Mouse (Mus musculus) MEL (cell line): ENCODE results near the gene Tnrc18. TPM values are rescaled to one million over a fixed set of nuclear protein-coding genes. Genes with fewer than 3 reads are reported as not detected.

Experiments
- DNase-seq: peaks from one replicate; pipeline ENCODE4 v3.0.0; 2011; ENCODE audit warnings: low read depth, low spot score
- H3K27ac ChIP-seq: 2 replicates; pipeline ENCODE4 v1.5.1; 2012; ENCODE audit warnings: low read depth, mild to moderate bottlenecking, control low read depth, low read length, moderate library complexity; ENCODE audit not compliant: control insufficient read depth
- H3K27me3 ChIP-seq, 2 experiments: fragments of 150-350 bp in 1 of 2; sonication (generic) in 1 of 2; 2 replicates each; pipeline ENCODE4 v1.6.1; 2012; ENCODE audit warnings: low read length in 2 of 2, mild to moderate bottlenecking in 2 of 2, improper control_type of control experiment in 1 of 2, moderate library complexity in 1 of 2; ENCODE audit not compliant: insufficient read depth in 2 of 2, control insufficient read depth in 1 of 2
- H3K36me3 ChIP-seq, 2 experiments: 2 replicates each; pipeline ENCODE4 v1.6.1; 2012 to 2014; ENCODE audit warnings: low read length in 2 of 2, improper control_type of control experiment in 1 of 2, inconsistent platforms in 1 of 2, mild to moderate bottlenecking in 1 of 2; ENCODE audit not compliant: insufficient read depth in 2 of 2, control insufficient read depth in 1 of 2
- H3K4me1 ChIP-seq, 2 experiments: fragments of 150-350 bp in 1 of 2; sonication (generic) in 1 of 2; 2 replicates each; pipeline ENCODE4 v1.6.1; 2012; ENCODE audit warnings: low read length in 2 of 2, improper control_type of control experiment in 1 of 2, mild to moderate bottlenecking in 1 of 2; ENCODE audit not compliant: insufficient read depth in 2 of 2, control insufficient read depth in 1 of 2
- H3K4me3 ChIP-seq, 2 experiments: fragments of 150-350 bp in 1 of 2; sonication (generic) in 1 of 2; 2 replicates each; pipeline ENCODE4 v1.5.1; 2012; ENCODE audit warnings: low read depth in 2 of 2, low read length in 2 of 2, mild to moderate bottlenecking in 2 of 2, moderate library complexity in 2 of 2, control low read depth in 1 of 2, improper control_type of control experiment in 1 of 2; ENCODE audit not compliant: control insufficient read depth in 1 of 2, insufficient read depth in 1 of 2
- H3K79me2 ChIP-seq: 2 replicates; pipeline ENCODE4 v1.6.1; 2012; ENCODE audit warnings: mild to moderate bottlenecking, low read length, moderate library complexity; ENCODE audit not compliant: control insufficient read depth, poor library complexity, insufficient read depth
- H3K9ac ChIP-seq: 2 replicates; pipeline ENCODE4 v1.6.1; 2012; ENCODE audit warnings: low read depth, mild to moderate bottlenecking, control low read depth, low read length, moderate library complexity; ENCODE audit not compliant: control insufficient read depth, poor library complexity, severe bottlenecking
- H3K9me3 ChIP-seq: fragments of 150-350 bp; sonication (generic); replicated peaks from 2 replicates; pipeline ENCODE4 v1.6.1; 2012; ENCODE audit warnings: mild to moderate bottlenecking, low read length, improper control_type of control experiment, moderate library complexity; ENCODE audit not compliant: insufficient read depth
- BHLHE40 ChIP-seq: IDR thresholded peaks from 2 replicates; pipeline ENCODE4 v1.6.1; 2012; ENCODE audit warnings: low read depth, mild to moderate bottlenecking, inconsistent platforms, low read length, improper control_type of control experiment, borderline replicate concordance
- CHD2 ChIP-seq: IDR thresholded peaks from 2 replicates; pipeline ENCODE4 v1.6.1; 2011; ENCODE audit warnings: low read length, improper control_type of control experiment
- CTCF ChIP-seq, 3 experiments: IDR thresholded peaks in 2 of 3; conservative IDR thresholded peaks in 1 of 3; 2 replicates each; pipeline ENCODE4 v1.5.1; 2011 to 2012; ENCODE audit warnings: low read length in 3 of 3, low read depth in 2 of 3, mild to moderate bottlenecking in 2 of 3, improper control_type of control experiment in 1 of 3, inconsistent platforms in 1 of 3, mixed read lengths in 1 of 3, moderate library complexity in 1 of 3; ENCODE audit not compliant: control insufficient read depth in 1 of 3, insufficient read depth in 1 of 3, poor library complexity in 1 of 3, severe bottlenecking in 1 of 3
- E2F4 ChIP-seq: IDR thresholded peaks from 2 replicates; pipeline ENCODE4 v1.6.1; 2011; ENCODE audit warnings: low read depth, low read length, improper control_type of control experiment, borderline replicate concordance
- EP300 ChIP-seq, 2 experiments: IDR thresholded peaks; 2 replicates each; pipeline ENCODE4 v1.6.1; 2011; ENCODE audit warnings: improper control_type of control experiment in 2 of 2, low read length in 2 of 2, low read depth in 1 of 2, mild to moderate bottlenecking in 1 of 2
- GABPA ChIP-seq: IDR thresholded peaks from 2 replicates; pipeline ENCODE4 v1.6.1; 2012; ENCODE audit warnings: low read depth, mild to moderate bottlenecking, inconsistent platforms, low read length, improper control_type of control experiment, moderate library complexity
- GATA1 ChIP-seq: IDR thresholded peaks from 2 replicates; pipeline ENCODE4 v1.6.1; 2011; ENCODE audit warnings: low read depth, low read length, improper control_type of control experiment
- JUND ChIP-seq: IDR thresholded peaks from 2 replicates; pipeline ENCODE4 v1.6.1; 2011; ENCODE audit warnings: low read depth, mild to moderate bottlenecking, improper control_type of control experiment, low read length
- KAT2A ChIP-seq: conservative IDR thresholded peaks from 2 replicates; pipeline ENCODE4 v1.6.1; 2012; ENCODE audit warnings: low read depth, low read length, improper control_type of control experiment, inconsistent platforms
- MAZ ChIP-seq: IDR thresholded peaks from 2 replicates; pipeline ENCODE4 v1.6.1; 2012; ENCODE audit warnings: low read depth, mild to moderate bottlenecking, inconsistent platforms, low read length, improper control_type of control experiment
- NELFE ChIP-seq: IDR thresholded peaks from 2 replicates; pipeline ENCODE4 v1.6.1; 2011; ENCODE audit warnings: low read depth, low read length, improper control_type of control experiment
- NRF1 ChIP-seq: IDR thresholded peaks from 2 replicates; pipeline ENCODE4 v1.6.1; 2014; ENCODE audit warnings: low read depth, mild to moderate bottlenecking, inconsistent platforms, low read length, improper control_type of control experiment, moderate library complexity; ENCODE audit not compliant: poor library complexity, insufficient read depth, severe bottlenecking
- POLR2A ChIP-seq, 2 experiments: IDR thresholded peaks; 2 replicates each; pipeline ENCODE4 v1.6.1; 2011 to 2012; ENCODE audit warnings: low read length in 2 of 2, mild to moderate bottlenecking in 2 of 2, control low read depth in 1 of 2, improper control_type of control experiment in 1 of 2, low read depth in 1 of 2, moderate library complexity in 1 of 2; ENCODE audit not compliant: control insufficient read depth in 1 of 2, insufficient read depth in 1 of 2, poor library complexity in 1 of 2
- RAD21 ChIP-seq: IDR thresholded peaks from 2 replicates; pipeline ENCODE4 v1.6.1; 2011; ENCODE audit warnings: mild to moderate bottlenecking, low read depth, low read length, improper control_type of control experiment
- RCOR1 ChIP-seq: IDR thresholded peaks from 2 replicates; pipeline ENCODE4 v1.6.1; 2012; ENCODE audit warnings: low read depth, mild to moderate bottlenecking, inconsistent platforms, low read length, improper control_type of control experiment
- SIN3A ChIP-seq: IDR thresholded peaks from 2 replicates; pipeline ENCODE4 v1.6.1; 2012; ENCODE audit warnings: low read length, improper control_type of control experiment, inconsistent platforms
- SMC3 ChIP-seq: IDR thresholded peaks from 2 replicates; pipeline ENCODE4 v1.6.1; 2011; ENCODE audit warnings: low read depth, low read length, improper control_type of control experiment
- TAL1 ChIP-seq: IDR thresholded peaks from 2 replicates; pipeline ENCODE4 v1.6.1; 2012; ENCODE audit warnings: mild to moderate bottlenecking, inconsistent platforms, low read length, moderate library complexity, mixed read lengths
- TBP ChIP-seq: IDR thresholded peaks from 2 replicates; pipeline ENCODE4 v1.8.0; 2011; ENCODE audit warnings: low read depth, low read length, improper control_type of control experiment
- TCF12 ChIP-seq: IDR thresholded peaks from 2 replicates; pipeline ENCODE4 v1.6.1; 2014; ENCODE audit warnings: low read depth, mild to moderate bottlenecking, inconsistent platforms, low read length, improper control_type of control experiment, moderate library complexity
- UBTF ChIP-seq: IDR thresholded peaks from 2 replicates; pipeline ENCODE4 v1.6.1; 2012; ENCODE audit warnings: low read depth, mild to moderate bottlenecking, inconsistent platforms, low read length, improper control_type of control experiment, moderate library complexity, borderline replicate concordance; ENCODE audit not compliant: insufficient read depth
- ZKSCAN1 ChIP-seq: IDR thresholded peaks from 2 replicates; pipeline ENCODE4 v1.6.1; 2012; ENCODE audit warnings: low read depth, mild to moderate bottlenecking, inconsistent platforms, low read length, improper control_type of control experiment, moderate library complexity
- ZMIZ1 ChIP-seq: IDR thresholded peaks from 2 replicates; pipeline ENCODE4 v1.6.1; 2012; ENCODE audit warnings: low read depth, mild to moderate bottlenecking, inconsistent platforms, low read length, improper control_type of control experiment, moderate library complexity
- ZNF384 ChIP-seq: IDR thresholded peaks from 2 replicates; pipeline ENCODE4 v1.6.1; 2012; ENCODE audit warnings: low read depth, mild to moderate bottlenecking, inconsistent platforms, low read length, improper control_type of control experiment
- polyA plus RNA-seq, 2 experiments: library from polyadenylated mRNA; stranded (reverse) in 1 of 2; unstranded in 1 of 2; fragments of >175 nt in 1 of 2; fragments of >200 nt in 1 of 2; gene quantifications; 2 replicates each; pipeline versions ENCODE4 v1.2.1 to v1.2.4; 2012; ENCODE audit warnings: low replicate concordance in 2 of 2, low read depth in 1 of 2; ENCODE audit not compliant: insufficient read length in 2 of 2, insufficient read depth in 1 of 2, missing spikeins in 1 of 2
- total RNA-seq: library from RNA; depleted of rRNA; stranded (reverse); fragments of 300-350 nt; gene quantifications from 2 replicates; pipeline ENCODE4 v1.2.3, GENCODE M21; 2012

The Tnrc18 gene
- total and polyA plus RNA-seq, 3 experiments, result 0.31 to 3.4 TPM; not detected in 1

GRCm38 (mm10) chr5:142786215-142786614, 31.2 kb downstream of the Tnrc18 start (continued):
- no peak for TF ChIP-seq BHLHE40

GRCm38 (mm10) chr5:142783142-142783540, 34.3 kb downstream of the Tnrc18 start:
- no peak for TF ChIP-seq NELFE

GRCm38 (mm10) chr5:142782459-142783141, 34.9 kb downstream of the Tnrc18 start:
- H3K27ac ChIP-seq, result no peak overlapping the region
- no peak overlapping the region for H3K4me3 ChIP-seq
- no peaks in the 10 kb centered on the region for H3K36me3 ChIP-seq
- TF ChIP-seq ZKSCAN1, result no peak
- no peak for TF ChIP-seq SIN3A
- TF ChIP-seq RAD21, result no peak
- no peak for TF ChIP-seq EP300 (IDR thresholded peaks at IDR 0.05; ENCODE audit: low read depth in 1 of 2, low read length in 2 of 2)
- TF ChIP-seq RCOR1, result no peak
- no peak for TF ChIP-seq MAZ
- TF ChIP-seq NELFE, result no peak
- TF ChIP-seq KAT2A, result no peak
- H3K27me3 ChIP-seq, result no peaks in the 10 kb centered on the region
- H3K4me1 ChIP-seq, result no peaks in the 10 kb centered on the region
- H3K79me2 ChIP-seq, result no peaks in the 10 kb centered on the region
- H3K9me3 ChIP-seq, result no peaks in the 10 kb centered on the region
- no peak for DNase-seq
- H3K9ac ChIP-seq, result no peak overlapping the region

More at GRCm38 (mm10) chr5:142783142-142783540, 34.3 kb downstream of the Tnrc18 start:
- H3K4me1 ChIP-seq, result no peaks in the 10 kb centered on the region
- H3K9me3 ChIP-seq, result no peaks in the 10 kb centered on the region
- no peaks in the 10 kb centered on the region for H3K79me2 ChIP-seq
- H3K27ac ChIP-seq, result no peak overlapping the region
- H3K9ac ChIP-seq, result no peak overlapping the region
- no peak for DNase-seq
- H3K36me3 ChIP-seq, result no peaks in the 10 kb centered on the region
- H3K4me3 ChIP-seq, result no peak overlapping the region
- H3K27me3 ChIP-seq, result no peaks in the 10 kb centered on the region

GRCm38 (mm10) chr5:142780579-142780978, 36.9 kb downstream of the Tnrc18 start:
- no peak for TF ChIP-seq JUND
- no peak for TF ChIP-seq SMC3
- TF ChIP-seq SIN3A, result no peak
- no peak for TF ChIP-seq CHD2
- no peak for TF ChIP-seq MAZ
- no peak for TF ChIP-seq KAT2A
- TF ChIP-seq TBP, result no peak
- no peak for TF ChIP-seq ZNF384
- no peak for TF ChIP-seq CTCF (IDR thresholded peaks at IDR 0.05 in 2 of 3, conservative IDR thresholded peaks at IDR 0.05 in 1 of 3; ENCODE audit: control insufficient read depth in 1 of 3, insufficient read depth in 1 of 3, low read depth in 2 of 3, low read length in 3 of 3, poor library complexity in 1 of 3, severe bottlenecking in 1 of 3)
- TF ChIP-seq UBTF, result no peak
- TF ChIP-seq TAL1, result no peak
- no peak for TF ChIP-seq POLR2A (IDR thresholded peaks at IDR 0.05; ENCODE audit: control insufficient read depth in 1 of 2, insufficient read depth in 1 of 2, low read depth in 1 of 2, low read length in 2 of 2, poor library complexity in 1 of 2)
- no peak for TF ChIP-seq ZMIZ1
- TF ChIP-seq TCF12, result no peak
- TF ChIP-seq E2F4, result no peak
- no peak for TF ChIP-seq NRF1
- TF ChIP-seq GABPA, result no peak
- no peak for TF ChIP-seq RAD21
- TF ChIP-seq GATA1, result no peak
- TF ChIP-seq, all 39 proteins: peak for 0
- Histone ChIP-seq H3K36me3 (no peaks in the 10 kb centered on the region), H3K4me3 (no peak overlapping the region), H3K27me3 (no peaks in the 10 kb centered on the region), H3K4me1 (no peaks in the 10 kb centered on the region), H3K79me2 (no peaks in the 10 kb centered on the region), H3K9me3 (no peaks in the 10 kb centered on the region), H3K9ac (no peak overlapping the region), H3K27ac (no peak overlapping the region)
- no peak for DNase-seq
